Mouse (Mus musculus) G1E (cell line): ENCODE data around the gene Loxl3.

Source experiments
- CTCF ChIP-seq: IDR thresholded peaks from 2 replicates; pipeline ENCODE4 v1.5.1; 2012; ENCODE audit warnings: low read depth, low read length, inconsistent platforms, mixed read lengths
- GATA1 ChIP-seq: IDR thresholded peaks from 2 replicates; pipeline ENCODE4 v1.6.1; 2012; ENCODE audit warnings: borderline replicate concordance, low read length, inconsistent platforms, mixed read lengths
- GATA2 ChIP-seq: IDR thresholded peaks from 2 replicates; pipeline ENCODE4 v1.6.1; 2012; ENCODE audit warnings: low read depth, low read length, inconsistent platforms, borderline replicate concordance
- POLR2AphosphoS5 ChIP-seq: IDR thresholded peaks from 2 replicates; pipeline ENCODE4 v1.6.1; 2012; ENCODE audit warnings: low read depth, low read length, inconsistent platforms; ENCODE audit not compliant: insufficient replicate concordance
- TAL1 ChIP-seq: conservative IDR thresholded peaks from 2 replicates; pipeline ENCODE4 v1.6.1; 2012; ENCODE audit warnings: low read depth, low read length, inconsistent platforms, mixed read lengths

DNA sequence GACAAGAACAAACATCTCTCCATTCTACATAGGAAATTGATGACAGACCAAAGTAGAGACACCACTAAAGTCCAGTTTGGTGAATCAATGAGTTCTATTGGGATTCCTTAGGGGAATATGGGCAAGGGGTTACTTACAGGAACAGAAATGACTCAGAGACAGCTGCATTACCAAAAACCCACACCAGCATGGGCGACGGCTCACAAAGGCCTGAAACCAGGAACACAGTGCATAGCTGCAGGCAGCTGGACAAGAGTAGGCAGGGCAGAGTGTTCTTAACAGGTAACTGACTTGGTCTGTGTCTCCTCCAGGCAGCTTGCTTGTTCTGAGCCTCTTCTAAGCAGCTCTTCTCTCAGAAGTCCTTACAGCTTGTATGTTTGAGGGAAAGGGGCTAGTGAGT lies 18.2 kb upstream of the Loxl3 start:
- TF ChIP-seq CTCF (no peak), POLR2AphosphoS5 (no peak), TAL1 (no peak), GATA1 (no peak), GATA2 (no peak)
